Mouse (Mus musculus) myocyte (in vitro differentiated cells): ENCODE results near the gene Plxnc1.

Experiments
- POLR2AphosphoS2 ChIP-seq: IDR thresholded peaks from one replicate; pipeline ENCODE4 v1.6.1; 2011; ENCODE audit warnings: low read depth, control low read depth; ENCODE audit not compliant: insufficient read length
- TCF12 ChIP-seq: IDR thresholded peaks from one replicate; pipeline ENCODE4 v1.6.1; 2011; ENCODE audit warnings: mild to moderate bottlenecking, control low read depth; ENCODE audit not compliant: poor library complexity, insufficient read depth, severe bottlenecking

DNA sequence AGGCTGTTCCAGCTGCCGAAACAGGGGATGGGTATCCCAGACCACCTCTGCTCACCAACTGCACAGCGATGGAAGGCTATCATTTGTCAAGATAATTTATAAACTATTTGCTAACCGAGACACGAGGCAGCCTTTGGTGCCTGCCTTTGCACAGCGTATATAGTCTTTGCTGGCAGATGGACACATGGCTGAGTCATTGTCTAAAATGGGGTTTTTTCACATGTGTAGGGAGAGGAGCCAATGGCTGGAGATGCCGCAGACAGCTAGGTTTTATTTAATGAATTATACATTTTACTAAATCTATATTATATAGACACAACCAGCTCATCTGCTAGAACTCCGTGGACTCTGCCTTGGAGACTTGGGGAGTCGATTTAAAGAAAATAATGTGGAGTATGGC is 37.9 kb upstream of the Plxnc1 start:
- TF ChIP-seq TCF12 (no peak), POLR2AphosphoS2 (no peak)
